Mouse (Mus musculus) lung, embryonic 14.5 days (tissue): ENCODE measurements around the gene Nek2. TPM values are rescaled to one million over a fixed set of nuclear protein-coding genes. Genes with fewer than 3 reads are reported as not detected.
A peak's percentile ranks its signal among the peaks of the same experiment; 100 is the strongest.

Source experiments
- ATAC-seq: fragments of 200-750 bp; cut with Nextera tagmentation; 2 replicates; pipeline ENCODE4 v1.8.0; 2017; ENCODE audit warnings: mild to moderate bottlenecking, moderate TSS enrichment, moderate library complexity; ENCODE audit not compliant: insufficient read depth
- DNase-seq: peaks from one replicate; pipeline ENCODE4 v3.0.0-alpha.2; 2015
- H3K27ac ChIP-seq: fragments of 300-500 bp; sonication (generic); 2 replicates; pipeline ENCODE4 v1.5.1; 2014; ENCODE audit warnings: low read depth, mild to moderate bottlenecking, moderate library complexity
- H3K27me3 ChIP-seq: fragments of 300-500 bp; sonication (generic); 2 replicates; pipeline ENCODE4 v1.6.1; 2014; ENCODE audit warnings: low read length, control low read depth; ENCODE audit not compliant: insufficient read depth
- H3K36me3 ChIP-seq: fragments of 300-500 bp; sonication (generic); 2 replicates; pipeline ENCODE4 v1.6.1; 2014; ENCODE audit warnings: control low read depth; ENCODE audit not compliant: insufficient read depth
- H3K4me1 ChIP-seq: fragments of 300-500 bp; sonication (generic); 2 replicates; pipeline ENCODE4 v1.6.1; 2014; ENCODE audit warnings: antibody characterized with exemption, control low read depth; ENCODE audit not compliant: insufficient read depth
- H3K4me2 ChIP-seq: fragments of 300-500 bp; sonication (generic); 2 replicates; pipeline ENCODE4 v1.6.1; 2014; ENCODE audit warnings: mild to moderate bottlenecking
- H3K4me3 ChIP-seq: fragments of 300-500 bp; sonication (generic); 2 replicates; pipeline ENCODE4 v1.5.1; 2014; ENCODE audit warnings: low read depth, low read length
- H3K9ac ChIP-seq: fragments of 300-500 bp; sonication (generic); 2 replicates; pipeline ENCODE4 v1.6.1; 2014
- H3K9me3 ChIP-seq: fragments of 300-500 bp; sonication (generic); 2 replicates; pipeline ENCODE4 v1.6.1; 2016; ENCODE audit warnings: low read depth, low read length, control low read depth
- CTCF ChIP-seq: IDR thresholded peaks from 2 replicates; pipeline ENCODE4 v1.5.1; 2016; ENCODE audit warnings: antibody characterized with exemption, low read depth
- WGBS: fragments of 180-500 bp; shearing (Covaris S2); extraction: QIAGEN DNeasy Blood & Tissue Kit; methylation state at CpG from one replicate; pipeline ENCODE4 v1.1.7; 2014; 5-methylcytosine and 5-hydroxymethylcytosine counted together
- polyA plus RNA-seq: library from polyadenylated mRNA; unstranded; fragments of >200 nt; fragmentation: Nextera tagmentation; extraction: Ambion mirVana; gene quantifications from 2 replicates; pipeline ENCODE4 v1.2.1, GENCODE M21; 2014

Gene Nek2
- polyA plus RNA-seq, 1 experiment from 2014 or later, result 46.8 TPM

DNA sequence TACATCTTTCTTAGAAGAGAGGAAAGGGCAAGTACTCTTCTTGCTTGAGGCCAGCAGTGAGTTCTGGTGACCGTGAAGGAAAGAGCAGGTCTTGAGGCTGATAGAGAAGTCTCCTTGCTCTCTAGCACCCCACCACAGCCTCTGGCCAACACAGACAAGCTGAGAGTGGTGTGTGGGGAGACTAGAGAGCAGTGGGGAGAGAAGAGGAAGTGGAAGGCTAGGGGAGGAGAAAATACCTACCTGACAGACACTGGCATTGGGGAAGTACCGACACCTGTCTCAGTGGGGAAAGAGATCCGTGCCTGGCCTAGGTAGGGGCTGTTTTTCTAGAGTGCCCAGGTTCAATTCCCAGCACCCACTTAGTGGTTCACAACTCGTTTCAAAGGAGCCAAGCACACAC lies 7.0 kb upstream of the Nek2 start:
- DNase-seq, result no peak
- WGBS, result 76% methylated on average over 4 of the region's 4 CpGs
- Histone ChIP-seq H3K4me2 (no peak overlapping the region), H3K27me3 (no peaks in the 10 kb centered on the region), H3K9ac (no peak overlapping the region), H3K36me3 (no peaks in the 10 kb centered on the region), H3K4me3 (no peak overlapping the region), H3K27ac (no peak overlapping the region), H3K4me1 (peaks cover 5% of the 10 kb centered on the region; the same call in 1 of the 2 replicates), H3K9me3 (no peaks in the 10 kb centered on the region)
- TF ChIP-seq CTCF, result no peak
- ATAC-seq, result no peak

- H3K27ac ChIP-seq, result no peak overlapping the region
- ATAC-seq (no peak), DNase-seq (no peak)
- TF ChIP-seq CTCF, result no peak
- H3K4me2 ChIP-seq, result no peak overlapping the region
- H3K9me3 ChIP-seq, result no peaks in the 10 kb centered on the region
- H3K27me3 ChIP-seq, result no peaks in the 10 kb centered on the region
- H3K36me3 ChIP-seq, result no peaks in the 10 kb centered on the region
- H3K4me1 ChIP-seq, result peaks cover 5% of the 10 kb centered on the region; the same call in 1 of the 2 replicates
- 27% methylated on average over 5 of the region's 5 CpGs for WGBS
- no peak overlapping the region for H3K9ac ChIP-seq
- no peak overlapping the region for H3K4me3 ChIP-seq
Measured at GRCm38 (mm10) chr1:191814935-191815334, 6.3 kb upstream of the Nek2 start.

GRCm38 (mm10) chr1:191816596-191816995 lies 4.6 kb upstream of the Nek2 start:
- no peaks in the 10 kb centered on the region for H3K27me3 ChIP-seq
- H3K27ac ChIP-seq, result no peak overlapping the region
- ATAC-seq, result no peak
- no peak overlapping the region for H3K4me2 ChIP-seq
- peaks cover 7% of the 10 kb centered on the region for H3K4me1 ChIP-seq
- no peak for DNase-seq
- H3K9me3 ChIP-seq, result no peaks in the 10 kb centered on the region
- H3K4me3 ChIP-seq, result no peak overlapping the region
- 69% methylated on average over 3 of the region's 3 CpGs for WGBS
- no peak overlapping the region for H3K9ac ChIP-seq
- no peak for TF ChIP-seq CTCF
- no peaks in the 10 kb centered on the region for H3K36me3 ChIP-seq

GRCm38 (mm10) chr1:191817418-191818144 lies 3.7 kb upstream of the Nek2 start:
- WGBS, result 30% methylated on average over 19 of the region's 19 CpGs
- peak; percentile 59 for ATAC-seq
- H3K4me2 ChIP-seq, result no peak overlapping the region
- no peaks in the 10 kb centered on the region for H3K36me3 ChIP-seq
- no peaks in the 10 kb centered on the region for H3K9me3 ChIP-seq
- H3K4me1 ChIP-seq, result peaks cover 7% of the 10 kb centered on the region
- H3K27me3 ChIP-seq, result no peaks in the 10 kb centered on the region
- peak; percentile 96 for DNase-seq
- no peak overlapping the region for H3K4me3 ChIP-seq
- H3K27ac ChIP-seq, result no peak overlapping the region
- TF ChIP-seq CTCF, result peak; percentile 99
- H3K9ac ChIP-seq, result no peak overlapping the region

DNA sequence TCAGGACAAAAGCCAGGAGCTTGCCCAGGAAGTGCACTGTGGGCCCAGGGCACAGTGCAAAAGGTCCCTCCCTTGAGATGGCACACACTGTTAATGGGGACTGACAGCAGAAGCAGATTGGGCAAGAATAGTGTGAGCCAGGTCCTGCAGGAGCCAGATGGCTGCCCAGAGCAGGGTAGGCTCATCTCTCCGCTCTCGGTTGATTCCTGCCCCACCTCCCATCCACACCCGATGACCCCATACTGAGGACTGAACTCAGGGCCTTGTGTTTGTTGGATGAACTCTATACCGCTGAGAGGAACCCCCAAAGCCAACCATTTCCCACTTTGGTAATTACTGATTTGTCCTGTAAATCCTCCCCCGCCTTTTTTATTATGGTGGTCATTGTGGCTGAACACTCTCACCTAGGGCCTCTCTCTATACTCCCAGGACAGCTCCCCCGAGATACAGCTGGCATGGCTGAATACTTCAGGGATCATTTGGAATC lies 3.1 kb upstream of the Nek2 start:
- H3K9ac ChIP-seq, result no peak overlapping the region
- no peak for DNase-seq
- WGBS, result 38% methylated on average over 6 of the region's 6 CpGs
- no peaks in the 10 kb centered on the region for H3K27me3 ChIP-seq
- H3K36me3 ChIP-seq, result peaks cover 5% of the 10 kb centered on the region
- no peak overlapping the region for H3K4me3 ChIP-seq
- H3K27ac ChIP-seq, result no peak overlapping the region
- TF ChIP-seq CTCF, result no peak
- no peak for ATAC-seq
- no peak overlapping the region for H3K4me2 ChIP-seq
- H3K9me3 ChIP-seq, result no peaks in the 10 kb centered on the region
- peaks cover 7% of the 10 kb centered on the region for H3K4me1 ChIP-seq

DNA sequence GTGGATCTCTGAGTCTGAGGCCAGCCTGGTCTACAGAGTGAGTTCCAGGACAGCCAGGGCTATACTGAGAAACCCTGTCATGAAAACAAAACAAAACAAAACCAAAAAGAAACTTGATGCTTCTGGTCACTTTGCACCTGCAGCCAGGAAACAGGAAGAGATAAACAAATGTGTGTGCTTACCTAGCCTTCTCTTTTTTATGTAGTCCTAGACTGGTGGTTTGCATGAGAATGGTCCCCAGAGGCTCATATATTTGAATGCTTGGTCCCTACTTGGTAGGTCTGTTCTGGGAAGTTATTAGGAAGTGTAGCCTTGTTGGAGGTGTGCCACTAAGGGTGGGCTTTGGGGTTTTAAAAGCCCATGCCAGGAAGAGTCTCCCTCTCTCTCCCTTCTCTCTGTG lies 2.2 kb upstream of the Nek2 start:
- Histone ChIP-seq H3K4me1 (peaks cover 7% of the 10 kb centered on the region), H3K9ac (no peak overlapping the region), H3K27me3 (no peaks in the 10 kb centered on the region), H3K9me3 (no peaks in the 10 kb centered on the region), H3K4me3 (no peak overlapping the region), H3K36me3 (peaks cover 13% of the 10 kb centered on the region), H3K27ac (no peak overlapping the region), H3K4me2 (no peak overlapping the region)
- DNase-seq, result no peak
- ATAC-seq, result no peak
- TF ChIP-seq CTCF, result no peak

GRCm38 (mm10) chr1:191820951-191821325 lies 306 bp upstream of the Nek2 start:
- Histone ChIP-seq H3K4me3 (peak overlapping the region; percentile 78), H3K4me1 (peaks cover 7% of the 10 kb centered on the region), H3K36me3 (peaks cover 31% of the 10 kb centered on the region), H3K4me2 (peak overlapping the region; percentile 67), H3K27ac (no peak overlapping the region), H3K9ac (peak overlapping the region; percentile 78), H3K27me3 (no peaks in the 10 kb centered on the region), H3K9me3 (no peaks in the 10 kb centered on the region)
- no peak for DNase-seq
- TF ChIP-seq CTCF, result no peak
- ATAC-seq, result no peak; the same call in 1 of the 2 replicates
- 2% methylated on average over 15 of the region's 15 CpGs for WGBS

GRCm38 (mm10) chr1:191829124-191829523 lies 7.9 kb downstream of the Nek2 start:
- H3K4me3 ChIP-seq, result no peak overlapping the region
- no peaks in the 10 kb centered on the region for H3K4me1 ChIP-seq
- peak; percentile 29 for TF ChIP-seq CTCF
- ATAC-seq (no peak), DNase-seq (no peak)
- no peak overlapping the region for H3K4me2 ChIP-seq
- no peak overlapping the region for H3K9ac ChIP-seq
- WGBS, result 84% methylated on average over 3 of the region's 3 CpGs
- H3K9me3 ChIP-seq, result no peaks in the 10 kb centered on the region
- no peaks in the 10 kb centered on the region for H3K27me3 ChIP-seq
- peaks cover 86% of the 10 kb centered on the region for H3K36me3 ChIP-seq
- no peak overlapping the region for H3K27ac ChIP-seq
